Mouse (Mus musculus) retina, postnatal 7 days (tissue): ENCODE results near the gene Zfp46.

Experiments
- DNase-seq: peaks from one replicate; pipeline ENCODE4 v3.0.0-alpha.2; 2012; ENCODE audit warnings: low read depth, low spot score

The Zfp46 gene

GRCm38 (mm10) chr4:136266716-136267343 is 17.7 kb upstream of the Zfp46 start:
- no peak for DNase-seq

- no peak for DNase-seq
Observed at GRCm38 (mm10) chr4:136268912-136269311, 15.6 kb upstream of the Zfp46 start.

DNA sequence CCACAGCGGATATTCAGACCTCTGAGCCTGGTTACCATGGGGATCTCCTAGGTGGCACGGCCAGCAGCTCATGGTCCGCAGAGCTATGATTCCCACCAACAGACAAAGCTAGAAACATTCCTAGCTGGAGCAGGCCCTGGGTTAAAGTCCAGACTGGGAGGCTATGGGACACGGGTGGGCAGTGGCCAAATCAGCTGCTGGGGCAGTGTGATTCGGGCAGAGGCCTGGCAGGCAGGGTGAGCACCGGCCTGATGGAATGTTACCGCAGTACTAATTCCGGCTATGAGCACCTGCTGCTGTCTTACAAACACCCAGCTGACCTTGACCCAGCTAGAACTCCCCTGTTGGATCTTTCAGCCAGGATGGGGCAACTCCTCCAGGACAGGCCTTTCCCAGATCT is 13.8 kb upstream of the Zfp46 start:
- no peak for DNase-seq

- DNase-seq, result no peak
Observed at GRCm38 (mm10) chr4:136281097-136281496, 3.4 kb upstream of the Zfp46 start.

DNA sequence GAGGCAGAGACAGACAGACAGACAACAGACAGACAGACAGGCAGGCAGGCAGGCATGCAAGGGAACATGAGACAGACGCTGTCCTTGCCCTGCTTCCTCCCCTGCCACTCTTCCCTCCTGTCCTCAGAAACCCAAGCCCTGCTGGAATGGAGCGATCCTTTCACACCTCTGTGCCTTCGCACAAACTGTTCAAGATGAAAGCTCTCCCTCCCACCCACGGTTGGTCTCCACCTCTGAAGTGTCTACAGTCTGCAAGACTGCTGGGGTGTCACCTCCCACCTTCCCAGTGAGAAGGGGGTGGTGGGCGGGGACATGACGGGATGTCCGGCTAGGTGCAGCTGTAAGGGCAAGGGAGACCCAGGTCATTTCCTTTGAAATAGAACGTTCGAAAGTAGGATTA is 2.9 kb upstream of the Zfp46 start:
- no peak for DNase-seq

DNA sequence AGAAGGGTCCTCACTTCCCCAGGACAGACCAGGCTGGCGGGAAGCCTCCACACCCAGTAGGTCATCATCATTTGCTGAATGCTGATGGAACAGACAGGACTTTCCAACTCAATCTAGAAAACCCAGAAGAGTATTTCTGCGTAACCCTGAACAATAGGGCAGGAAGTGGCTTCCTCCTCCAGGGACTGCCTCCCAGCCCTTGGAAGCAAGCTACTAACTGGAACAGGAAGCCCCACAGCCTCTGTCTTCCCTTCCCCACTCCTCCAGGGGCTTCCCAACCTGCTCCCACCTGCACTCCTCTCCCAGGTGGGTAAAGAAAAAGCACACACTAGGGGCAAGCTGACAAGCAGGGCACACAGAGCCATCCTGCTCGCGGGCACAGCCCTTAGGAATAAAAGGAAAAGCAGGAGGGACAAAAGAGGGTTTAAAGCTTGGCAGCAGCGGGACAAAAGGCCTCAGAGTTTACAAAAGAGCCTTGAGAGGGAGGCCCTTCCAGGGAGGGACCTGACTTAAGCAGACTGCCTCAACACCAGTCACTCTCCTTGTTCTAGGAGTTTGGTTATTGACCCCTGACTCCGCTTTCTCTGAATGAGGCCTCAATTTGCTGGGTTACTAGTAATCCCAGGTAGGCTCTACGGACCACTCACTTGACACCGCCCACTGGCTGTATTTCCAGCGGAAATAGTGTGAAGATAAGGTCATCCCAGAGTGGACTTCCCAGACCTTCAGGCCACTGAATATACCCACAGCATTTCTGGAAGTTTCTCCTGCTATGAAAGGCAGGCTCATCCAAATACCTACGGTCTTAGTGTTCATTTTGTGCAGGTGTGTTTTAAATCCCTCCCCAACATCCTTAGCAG is 1.6 kb upstream of the Zfp46 start:
- DNase-seq, result no peak

DNA sequence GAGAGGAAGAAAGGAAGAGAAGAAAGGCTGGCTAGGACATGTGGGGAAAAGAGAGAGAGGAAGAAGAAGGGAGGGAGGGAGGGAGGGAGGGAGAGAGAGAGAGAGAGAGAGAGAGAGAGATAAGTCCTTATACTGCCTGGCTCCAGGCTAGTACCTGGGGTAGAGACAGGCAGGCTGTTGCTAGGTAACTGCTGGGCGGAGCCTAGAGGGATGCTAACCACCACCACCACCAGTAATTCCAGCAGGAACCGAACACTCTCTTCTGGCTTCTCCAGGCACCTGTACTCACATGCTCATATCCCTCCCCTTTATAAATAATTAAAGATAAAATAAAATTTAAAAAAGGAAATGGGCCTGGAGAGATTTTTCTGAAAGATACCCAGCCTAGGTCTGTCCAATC is 700 bp upstream of the Zfp46 start:
- no peak for DNase-seq

GRCm38 (mm10) chr4:136284891-136285290 is 408 bp downstream of the Zfp46 start:
- no peak for DNase-seq

GRCm38 (mm10) chr4:136285348-136285810 is 896 bp downstream of the Zfp46 start:
- DNase-seq, result peak; percentile 81

DNA sequence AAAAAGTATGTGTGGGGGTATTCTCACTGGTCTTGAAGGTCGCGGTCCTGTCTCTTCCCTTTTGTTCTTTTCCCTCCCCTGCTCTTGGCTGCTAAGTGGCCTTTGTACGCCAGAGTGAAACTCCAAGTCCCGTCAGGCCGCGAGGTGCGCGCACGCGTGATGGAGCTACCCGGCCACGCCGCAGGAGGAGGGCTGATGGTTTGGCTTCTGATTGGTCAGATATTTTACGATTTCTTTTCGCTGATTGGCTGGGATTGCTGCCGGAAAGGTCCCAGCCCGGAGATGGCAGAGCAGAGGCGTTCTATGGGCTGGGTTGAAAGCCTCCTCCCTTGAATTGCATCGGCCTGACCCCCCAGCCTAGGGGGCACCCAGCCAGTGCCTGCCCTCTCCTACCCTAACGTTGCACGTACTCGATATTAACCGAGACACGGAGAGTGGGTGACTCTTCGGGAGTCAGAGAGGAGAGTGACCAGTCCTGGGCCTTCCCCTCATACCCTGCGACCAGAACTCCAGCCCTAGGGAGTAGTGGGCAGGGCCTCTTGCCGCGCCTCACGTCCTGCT is 1.4 kb downstream of the Zfp46 start:
- peak; percentile 94 for DNase-seq

GRCm38 (mm10) chr4:136289918-136290780 is 5.7 kb downstream of the Zfp46 start:
- DNase-seq, result no peak

DNA sequence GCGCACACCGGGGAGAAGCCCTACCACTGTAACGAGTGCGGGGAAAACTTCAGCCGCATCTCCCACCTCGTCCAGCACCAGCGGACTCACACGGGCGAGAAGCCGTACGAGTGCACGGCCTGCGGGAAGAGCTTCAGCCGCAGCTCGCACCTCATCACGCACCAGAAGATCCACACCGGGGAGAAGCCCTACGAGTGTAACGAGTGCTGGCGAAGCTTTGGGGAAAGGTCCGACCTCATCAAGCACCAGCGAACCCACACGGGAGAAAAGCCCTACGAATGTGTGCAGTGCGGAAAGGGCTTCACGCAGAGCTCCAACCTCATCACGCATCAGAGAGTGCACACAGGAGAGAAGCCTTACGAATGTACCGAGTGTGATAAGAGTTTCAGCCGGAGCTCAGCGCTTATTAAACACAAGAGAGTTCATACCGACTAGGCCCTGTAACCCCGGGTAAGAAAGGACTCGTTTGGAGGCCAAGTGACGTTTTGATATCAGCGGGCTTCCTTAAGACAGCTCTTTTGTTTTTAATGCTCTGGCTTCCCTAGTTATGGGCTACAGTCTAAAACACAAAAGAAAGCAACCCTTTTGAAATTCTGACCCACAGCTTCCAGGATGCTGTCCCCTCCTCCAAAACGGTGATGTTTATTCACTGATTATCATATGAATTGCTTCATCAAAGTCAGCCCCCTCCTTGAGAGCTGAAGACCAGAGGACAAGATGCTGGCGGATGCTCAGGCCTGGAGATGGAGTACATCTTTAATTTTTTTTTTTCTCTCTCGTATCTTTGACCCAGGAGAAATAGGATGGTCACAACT is 6.5 kb downstream of the Zfp46 start:
- DNase-seq, result no peak

DNA sequence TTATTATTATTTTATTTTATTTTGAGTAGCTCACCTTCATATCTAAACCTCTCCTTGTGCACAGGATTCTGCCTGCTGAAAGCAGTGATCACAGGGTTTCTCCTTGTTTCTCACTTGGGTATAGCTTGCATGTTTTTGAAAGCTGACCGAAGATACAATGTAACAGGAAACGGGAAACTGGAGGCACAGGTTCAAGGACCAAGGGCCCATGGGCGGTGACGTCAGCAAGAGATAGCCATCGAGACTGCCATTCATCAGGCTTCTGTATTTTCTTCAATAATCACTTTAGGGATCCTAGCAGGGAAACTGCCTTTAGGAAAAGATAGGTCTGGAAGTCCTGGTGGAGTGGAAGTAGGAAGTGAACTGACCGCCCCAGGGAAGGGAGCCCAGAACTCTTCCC is 7.2 kb downstream of the Zfp46 start:
- DNase-seq, result no peak

GRCm38 (mm10) chr4:136295941-136296340 is 11.5 kb downstream of the Zfp46 start:
- no peak for DNase-seq

GRCm38 (mm10) chr4:136302462-136302861 is 18.0 kb downstream of the Zfp46 start:
- DNase-seq, result no peak

DNA sequence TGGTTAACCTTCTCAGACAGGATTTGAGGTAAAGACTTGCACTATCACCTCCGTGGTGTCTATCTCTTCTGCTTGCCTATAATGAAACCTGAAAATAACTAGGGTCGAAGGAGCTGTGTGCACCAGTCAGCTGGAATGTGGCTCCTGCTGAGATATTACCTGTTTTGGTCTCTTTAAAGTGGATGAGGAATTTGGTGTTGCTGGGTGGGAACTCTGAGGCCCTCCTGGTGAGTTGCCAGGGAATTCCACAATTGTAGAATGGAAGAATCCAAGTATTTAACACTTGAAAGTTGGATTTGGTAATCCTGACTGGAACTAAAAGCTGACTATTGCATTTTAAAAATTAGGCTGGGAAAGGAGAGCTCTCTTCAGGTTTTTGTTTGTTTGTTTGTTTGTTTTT is 19.7 kb downstream of the Zfp46 start:
- no peak for DNase-seq

DNA sequence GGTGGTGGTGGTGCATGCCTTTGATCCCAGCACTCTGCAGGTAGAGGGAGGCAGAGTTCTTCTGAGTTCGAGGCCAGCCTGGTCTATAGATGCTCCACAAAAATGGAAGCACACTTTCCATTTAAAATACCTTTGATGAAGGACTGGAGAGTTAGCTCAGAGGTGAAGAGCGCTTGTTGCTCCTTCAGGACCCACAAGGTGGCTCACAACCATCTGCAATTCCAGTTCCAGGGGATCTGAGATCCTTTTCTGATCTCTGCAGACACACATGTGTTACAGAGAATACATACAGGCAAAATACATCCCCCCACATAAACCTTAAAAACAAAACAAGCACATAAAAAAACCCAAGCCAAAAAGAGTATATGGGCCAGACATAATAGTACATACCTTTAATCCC is 23.9 kb downstream of the Zfp46 start:
- DNase-seq, result no peak

- DNase-seq, result no peak
Observed at GRCm38 (mm10) chr4:136309780-136310179, 25.3 kb downstream of the Zfp46 start.

GRCm38 (mm10) chr4:136310229-136311041 is 26.0 kb downstream of the Zfp46 start, which contains the start of gene Hnrnpr:
Gene Hnrnpr, plus strand, starts transcription at chr4:136310942.
- peak; percentile 99 for DNase-seq
